Mouse (Mus musculus) heart, embryonic 11.5 days (tissue): ENCODE data around the gene Igf1r. TPM values are rescaled to one million over a fixed set of nuclear protein-coding genes. Genes with fewer than 3 reads are reported as not detected.

Experiments
- ATAC-seq: fragments of 200-750 bp; cut with Nextera tagmentation; replicated peaks from 2 replicates; pipeline ENCODE4 v1.8.0; 2017; ENCODE audit warnings: moderate library complexity; ENCODE audit not compliant: insufficient number of reproducible peaks, low FRiP score, low TSS enrichment
- H3K27ac ChIP-seq: fragments of 300-500 bp; sonication (generic); 2 replicates; pipeline ENCODE4 v1.5.1; 2014; ENCODE audit warnings: mild to moderate bottlenecking, low read depth, low read length
- H3K27me3 ChIP-seq: fragments of 300-500 bp; sonication (generic); 2 replicates; pipeline ENCODE4 v1.6.1; 2014; ENCODE audit warnings: mild to moderate bottlenecking, low read length, mixed read lengths; ENCODE audit not compliant: control insufficient read depth, insufficient read depth
- H3K36me3 ChIP-seq: fragments of 300-500 bp; sonication (generic); 2 replicates; pipeline ENCODE4 v1.6.1; 2014; ENCODE audit warnings: mild to moderate bottlenecking, low read length, moderate library complexity, mixed read lengths; ENCODE audit not compliant: control insufficient read depth, insufficient read depth
- H3K4me1 ChIP-seq: fragments of 300-500 bp; sonication (generic); 2 replicates; pipeline ENCODE4 v1.6.1; 2014; ENCODE audit warnings: low read length; ENCODE audit not compliant: control insufficient read depth, insufficient read depth
- H3K4me2 ChIP-seq: fragments of 300-500 bp; sonication (generic); 2 replicates; pipeline ENCODE4 v1.6.1; 2014; ENCODE audit warnings: mild to moderate bottlenecking, moderate library complexity
- H3K4me3 ChIP-seq: fragments of 300-500 bp; sonication (generic); 2 replicates; pipeline ENCODE4 v1.5.1; 2014; ENCODE audit warnings: low read depth, low read length
- H3K9ac ChIP-seq: fragments of 300-500 bp; sonication (generic); 2 replicates; pipeline ENCODE4 v1.6.1; 2014; ENCODE audit warnings: mild to moderate bottlenecking, low read depth, low read length, moderate library complexity
- H3K9me3 ChIP-seq: fragments of 300-500 bp; sonication (generic); replicated peaks from 2 replicates; pipeline ENCODE4 v1.6.1; 2016; ENCODE audit warnings: low read length; ENCODE audit not compliant: control insufficient read depth
- WGBS: fragments of 180-500 bp; shearing (Covaris S2); extraction: QIAGEN DNeasy Blood & Tissue Kit; methylation state at CpG from one replicate; pipeline ENCODE4 v1.1.7; 2014; ENCODE audit not compliant: insufficient replicate concordance; 5-methylcytosine and 5-hydroxymethylcytosine counted together
- polyA plus RNA-seq: library from polyadenylated mRNA; unstranded; fragments of >200 nt; fragmentation: Nextera tagmentation; extraction: Ambion mirVana; gene quantifications from 2 replicates; pipeline ENCODE4 v1.2.1, GENCODE M21; 2014

Gene Igf1r
- polyA plus RNA-seq, 1 experiment from 2014 or later, result 19.3 TPM

GRCm38 (mm10) chr7:67986277-67986676 lies 33.6 kb downstream of the Igf1r start:
- H3K9ac ChIP-seq, result no peak overlapping the region
- no peaks in the 10 kb centered on the region for H3K9me3 ChIP-seq
- no peak overlapping the region for H3K27ac ChIP-seq
- no peaks in the 10 kb centered on the region for H3K36me3 ChIP-seq
- H3K4me1 ChIP-seq, result peaks cover 26% of the 10 kb centered on the region
- H3K27me3 ChIP-seq, result no peaks in the 10 kb centered on the region
- H3K4me3 ChIP-seq, result no peak overlapping the region
- 73% methylated on average over 10 of the region's 10 CpGs for WGBS
- no peak overlapping the region for H3K4me2 ChIP-seq
- ATAC-seq, result no peak

GRCm38 (mm10) chr7:67986816-67987215 lies 34.2 kb downstream of the Igf1r start:
- 85% methylated on average over 11 of the region's 11 CpGs for WGBS

GRCm38 (mm10) chr7:67989376-67989775 lies 36.7 kb downstream of the Igf1r start:
- WGBS, result 56% methylated on average over 2 of the region's 2 CpGs
- Histone ChIP-seq H3K27ac (no peak overlapping the region), H3K4me1 (peaks cover 40% of the 10 kb centered on the region), H3K4me2 (no peak overlapping the region), H3K27me3 (no peaks in the 10 kb centered on the region), H3K36me3 (no peaks in the 10 kb centered on the region), H3K9ac (no peak overlapping the region), H3K9me3 (no peaks in the 10 kb centered on the region), H3K4me3 (no peak overlapping the region)
- no peak for ATAC-seq

More at GRCm38 (mm10) chr7:67986816-67987215, 34.2 kb downstream of the Igf1r start:
- Histone ChIP-seq H3K9ac (no peak overlapping the region), H3K4me2 (no peak overlapping the region), H3K36me3 (no peaks in the 10 kb centered on the region), H3K9me3 (no peaks in the 10 kb centered on the region), H3K4me3 (no peak overlapping the region), H3K27ac (no peak overlapping the region), H3K27me3 (no peaks in the 10 kb centered on the region), H3K4me1 (peaks cover 22% of the 10 kb centered on the region)
- ATAC-seq, result no peak

GRCm38 (mm10) chr7:67993614-67994013 lies 41.0 kb downstream of the Igf1r start:
- Histone ChIP-seq H3K4me1 (peaks cover 44% of the 10 kb centered on the region), H3K27me3 (no peaks in the 10 kb centered on the region), H3K9me3 (no peaks in the 10 kb centered on the region), H3K27ac (no peak overlapping the region), H3K4me2 (no peak overlapping the region), H3K4me3 (no peak overlapping the region), H3K36me3 (no peaks in the 10 kb centered on the region), H3K9ac (no peak overlapping the region)
- 55% methylated on average over 4 of the region's 4 CpGs for WGBS
- no peak for ATAC-seq

- no peak for ATAC-seq
- no peaks in the 10 kb centered on the region for H3K36me3 ChIP-seq
- H3K9me3 ChIP-seq, result no peaks in the 10 kb centered on the region
- no peak overlapping the region for H3K4me2 ChIP-seq
- H3K27ac ChIP-seq, result no peak overlapping the region
- H3K4me3 ChIP-seq, result no peak overlapping the region
- H3K27me3 ChIP-seq, result no peaks in the 10 kb centered on the region
- peaks cover 45% of the 10 kb centered on the region for H3K4me1 ChIP-seq
- WGBS, result 45% methylated on average over 7 of the region's 7 CpGs
- H3K9ac ChIP-seq, result no peak overlapping the region
Measured at GRCm38 (mm10) chr7:67994346-67994858, 41.8 kb downstream of the Igf1r start.

GRCm38 (mm10) chr7:67995276-67995675 lies 42.6 kb downstream of the Igf1r start:
- H3K4me2 ChIP-seq, result no peak overlapping the region
- no peak overlapping the region for H3K4me3 ChIP-seq
- H3K4me1 ChIP-seq, result peaks cover 45% of the 10 kb centered on the region
- H3K9ac ChIP-seq, result no peak overlapping the region
- ATAC-seq, result no peak
- no peaks in the 10 kb centered on the region for H3K27me3 ChIP-seq
- no peaks in the 10 kb centered on the region for H3K9me3 ChIP-seq
- no peaks in the 10 kb centered on the region for H3K36me3 ChIP-seq
- 63% methylated on average over 8 of the region's 8 CpGs for WGBS
- no peak overlapping the region for H3K27ac ChIP-seq

GRCm38 (mm10) chr7:67996202-67996960 lies 43.8 kb downstream of the Igf1r start:
- peaks cover 45% of the 10 kb centered on the region for H3K4me1 ChIP-seq
- 47% methylated on average over 12 of the region's 12 CpGs for WGBS
- no peak overlapping the region for H3K27ac ChIP-seq
- H3K4me3 ChIP-seq, result no peak overlapping the region
- H3K4me2 ChIP-seq, result no peak overlapping the region
- no peak for ATAC-seq
- H3K9me3 ChIP-seq, result no peaks in the 10 kb centered on the region
- no peaks in the 10 kb centered on the region; the same call in 1 of the 2 replicates for H3K36me3 ChIP-seq
- H3K27me3 ChIP-seq, result no peaks in the 10 kb centered on the region
- no peak overlapping the region for H3K9ac ChIP-seq

GRCm38 (mm10) chr7:68001269-68001668 lies 48.6 kb downstream of the Igf1r start:
- no peaks in the 10 kb centered on the region for H3K27me3 ChIP-seq
- 80% methylated on average over 5 of the region's 5 CpGs for WGBS
- ATAC-seq, result no peak
- H3K4me2 ChIP-seq, result no peak overlapping the region
- H3K36me3 ChIP-seq, result peaks cover 11% of the 10 kb centered on the region
- H3K9ac ChIP-seq, result no peak overlapping the region
- peaks cover 16% of the 10 kb centered on the region for H3K4me1 ChIP-seq
- no peak overlapping the region for H3K27ac ChIP-seq
- no peaks in the 10 kb centered on the region for H3K9me3 ChIP-seq
- no peak overlapping the region for H3K4me3 ChIP-seq

- no peak for ATAC-seq
- Histone ChIP-seq H3K36me3 (peaks cover 15% of the 10 kb centered on the region), H3K4me3 (no peak overlapping the region), H3K4me1 (peaks cover 33% of the 10 kb centered on the region), H3K27ac (0 out of 2 replicates have a peak overlapping the region, but pooled peaks have one; percentile 22), H3K27me3 (no peaks in the 10 kb centered on the region), H3K4me2 (0 out of 2 replicates have a peak overlapping the region, but pooled peaks have one; percentile 22), H3K9ac (no peak overlapping the region), H3K9me3 (no peaks in the 10 kb centered on the region)
- WGBS, result 58% methylated on average over 7 of the region's 7 CpGs
Measured at GRCm38 (mm10) chr7:68006074-68006473, 53.4 kb downstream of the Igf1r start.
